Mouse (Mus musculus) brain, embryonic 14.5 days (tissue): ENCODE measurements at regions not wholly inside any gene's neighbourhood (a gene's known extent, or its start where the extent isn't known, plus 50 kb on each side); places are given as distances from the start of the nearest gene placed in this dataset.

ENCODE experiments used
- DNase-seq: peaks from one replicate; pipeline ENCODE4 v3.0.0-alpha.2; 2011; ENCODE audit warnings: low read depth
- CTCF ChIP-seq: fragments of 200-500 bp; IDR thresholded peaks from 2 replicates; pipeline ENCODE4 v1.5.1; 2012; ENCODE audit warnings: inconsistent platforms, mild to moderate bottlenecking, moderate library complexity, borderline replicate concordance; ENCODE audit not compliant: insufficient read depth, insufficient read length; ENCODE audit errors: extremely low read depth
- POLR2A ChIP-seq: fragments of 200-500 bp; IDR thresholded peaks from 2 replicates; pipeline ENCODE4 v1.6.1; 2012; ENCODE audit warnings: mild to moderate bottlenecking, inconsistent platforms, borderline replicate concordance; ENCODE audit not compliant: poor library complexity, insufficient read depth, insufficient read length, severe bottlenecking; ENCODE audit errors: extremely low read depth

- TF ChIP-seq CTCF (no peak), POLR2A (no peak)
- DNase-seq, result no peak
Measured at GRCm38 (mm10) chr15:51363391-51363790, 2521.3 kb upstream of the Gm7489 start.

GRCm38 (mm10) chr15:51371162-51371561, 2513.5 kb upstream of the Gm7489 start:
- no peak for DNase-seq
- no peak for TF ChIP-seq CTCF
- no peak for TF ChIP-seq POLR2A

GRCm38 (mm10) chr15:51390383-51390782, 2494.3 kb upstream of the Gm7489 start:
- DNase-seq, result peak; percentile 24
- TF ChIP-seq CTCF, result no peak
- no peak for TF ChIP-seq POLR2A

GRCm38 (mm10) chr15:51391352-51391751, 2493.4 kb upstream of the Gm7489 start:
- no peak for TF ChIP-seq POLR2A
- TF ChIP-seq CTCF, result no peak
- no peak for DNase-seq

- TF ChIP-seq POLR2A (no peak), CTCF (no peak)
- DNase-seq, result peak; percentile 64
Measured at GRCm38 (mm10) chr15:51392449-51393405, 2492.0 kb upstream of the Gm7489 start.

- no peak for TF ChIP-seq POLR2A
- no peak for TF ChIP-seq CTCF
- DNase-seq, result peak; percentile 16
Measured at GRCm38 (mm10) chr15:51395961-51396360, 2488.7 kb upstream of the Gm7489 start.

- TF ChIP-seq POLR2A, result no peak
- no peak for TF ChIP-seq CTCF
- no peak for DNase-seq
Measured at GRCm38 (mm10) chr15:51403581-51403980, 2481.1 kb upstream of the Gm7489 start.

GRCm38 (mm10) chr15:51409791-51410308, 2474.9 kb upstream of the Gm7489 start:
- TF ChIP-seq CTCF (no peak), POLR2A (no peak)
- DNase-seq, result no peak

GRCm38 (mm10) chr15:51411966-51412365, 2472.7 kb upstream of the Gm7489 start:
- no peak for DNase-seq
- no peak for TF ChIP-seq POLR2A
- no peak for TF ChIP-seq CTCF

- TF ChIP-seq CTCF, result no peak
- no peak for TF ChIP-seq POLR2A
- DNase-seq, result no peak
Measured at GRCm38 (mm10) chr15:51442606-51443005, 2442.1 kb upstream of the Gm7489 start.

GRCm38 (mm10) chr15:51469895-51470294, 2414.8 kb upstream of the Gm7489 start:
- TF ChIP-seq POLR2A, result no peak
- TF ChIP-seq CTCF, result no peak
- no peak for DNase-seq

- TF ChIP-seq POLR2A (no peak), CTCF (no peak)
- no peak for DNase-seq
Measured at GRCm38 (mm10) chr15:51471143-51471542, 2413.6 kb upstream of the Gm7489 start.

GRCm38 (mm10) chr15:51472049-51472448, 2412.7 kb upstream of the Gm7489 start:
- DNase-seq, result no peak
- no peak for TF ChIP-seq CTCF
- no peak for TF ChIP-seq POLR2A

- TF ChIP-seq POLR2A (no peak), CTCF (no peak)
- DNase-seq, result no peak
Measured at GRCm38 (mm10) chr15:51481856-51482255, 2402.8 kb upstream of the Gm7489 start.

GRCm38 (mm10) chr15:51484207-51484606, 2400.5 kb upstream of the Gm7489 start:
- TF ChIP-seq CTCF (no peak), POLR2A (no peak)
- DNase-seq, result peak; percentile 46

- TF ChIP-seq POLR2A (no peak), CTCF (no peak)
- no peak for DNase-seq
Measured at GRCm38 (mm10) chr15:51485554-51485953, 2399.2 kb upstream of the Gm7489 start.
